Mouse (Mus musculus): ENCODE data around the gene Gtf2ird1.
"Not testable (repeated sequence)": the region's sequence is repeated elsewhere in the genome, so short reads cannot be mapped to it uniquely, and the experiment has no call there.

Gene Gtf2ird1

DNA sequence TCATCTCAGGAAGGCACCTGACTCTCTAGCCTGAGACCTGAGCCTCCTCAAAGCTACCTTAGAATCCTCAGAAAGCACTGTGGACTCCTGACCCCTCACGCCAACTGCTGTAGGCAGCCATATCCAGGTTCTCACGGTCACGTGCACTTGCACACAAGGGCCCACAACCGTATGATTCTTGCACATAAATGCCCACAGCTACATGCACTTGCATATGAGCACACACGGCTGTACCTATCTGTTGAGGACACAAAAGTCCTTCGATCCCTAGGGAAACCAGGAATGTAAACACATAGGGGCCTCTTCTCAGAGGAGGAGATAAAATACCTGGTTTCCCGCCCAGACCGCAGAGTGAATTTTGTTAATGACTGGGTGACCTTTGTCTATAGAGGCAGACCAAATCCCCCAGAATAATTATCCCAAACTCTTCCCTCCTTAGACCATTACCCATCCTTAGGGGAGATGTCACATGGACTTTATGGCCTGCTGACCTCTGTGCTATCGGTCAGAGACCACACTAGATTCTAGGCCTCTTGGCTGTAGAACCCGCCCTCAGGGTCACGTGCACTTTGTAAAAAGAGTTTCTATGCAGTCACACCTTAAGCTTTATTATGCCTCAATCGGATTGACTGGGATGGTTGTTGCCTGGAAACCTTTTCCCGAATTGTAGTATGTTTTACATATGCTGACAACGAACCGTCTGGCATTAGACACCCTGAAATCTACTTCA, 58.9 kb downstream of the Gtf2ird1 start:
- no peak for DNase-seq

DNA sequence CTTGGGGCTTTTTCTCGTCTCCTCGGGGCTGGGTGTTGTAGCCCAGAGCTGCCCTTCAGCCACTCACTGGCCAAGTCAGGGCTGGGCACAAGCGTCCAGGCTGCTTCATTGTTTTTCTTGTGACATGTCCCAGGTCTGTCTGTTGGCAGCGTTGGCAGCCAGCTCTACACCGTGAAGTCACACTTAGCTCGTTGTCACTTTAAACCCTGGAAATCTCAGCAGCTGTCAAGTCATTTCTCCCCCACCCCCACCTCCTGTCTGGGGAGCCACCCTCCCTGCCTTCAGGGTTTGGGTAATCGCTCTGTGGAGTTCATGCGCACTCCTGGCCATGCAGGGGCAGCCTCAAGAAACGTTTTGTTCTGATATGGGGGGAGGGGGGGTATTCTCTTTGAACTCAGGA, 60.0 kb downstream of the Gtf2ird1 start:
- no peak for DNase-seq

DNA sequence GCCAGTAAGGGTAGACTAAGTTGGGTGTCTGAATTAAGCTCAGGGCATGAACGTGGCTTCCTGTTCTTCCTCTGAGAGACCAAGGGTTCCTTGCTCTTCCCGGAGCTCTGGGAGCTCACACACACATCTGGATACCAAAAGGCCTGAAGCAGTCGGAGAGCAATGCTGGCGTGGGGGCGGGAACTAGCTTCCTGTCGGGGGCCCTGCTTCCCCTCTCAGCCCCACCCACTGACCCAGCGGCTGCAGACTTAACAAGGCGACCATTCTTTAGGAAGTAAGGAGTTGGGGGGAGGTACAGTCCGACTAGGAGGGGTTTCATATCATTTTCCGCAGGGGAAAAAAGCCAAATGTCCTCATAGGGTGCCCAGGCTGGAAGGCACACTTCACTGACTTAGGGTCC, 61.9 kb downstream of the Gtf2ird1 start:
- no peak for DNase-seq

DNA sequence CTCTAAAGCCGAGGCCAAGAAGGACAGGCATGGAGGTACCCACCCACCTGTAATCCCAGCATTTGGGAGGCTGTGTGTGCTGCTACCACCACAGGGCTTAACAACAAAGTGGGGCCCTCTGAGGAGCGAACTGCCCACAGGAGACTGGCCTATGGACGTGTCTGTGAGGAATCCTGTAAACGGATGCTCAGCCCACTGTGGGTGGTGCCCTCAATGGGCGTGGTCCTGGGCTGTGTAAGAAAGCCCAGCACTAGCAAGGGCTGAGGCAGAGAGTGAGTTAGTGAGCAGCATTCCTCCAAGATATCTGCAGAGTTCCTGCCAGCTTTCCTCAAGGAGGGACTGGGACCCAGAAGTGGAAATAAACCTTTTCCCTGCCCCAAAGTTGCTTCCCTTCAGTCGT, 62.9 kb downstream of the Gtf2ird1 start:
- no peak for DNase-seq

DNA sequence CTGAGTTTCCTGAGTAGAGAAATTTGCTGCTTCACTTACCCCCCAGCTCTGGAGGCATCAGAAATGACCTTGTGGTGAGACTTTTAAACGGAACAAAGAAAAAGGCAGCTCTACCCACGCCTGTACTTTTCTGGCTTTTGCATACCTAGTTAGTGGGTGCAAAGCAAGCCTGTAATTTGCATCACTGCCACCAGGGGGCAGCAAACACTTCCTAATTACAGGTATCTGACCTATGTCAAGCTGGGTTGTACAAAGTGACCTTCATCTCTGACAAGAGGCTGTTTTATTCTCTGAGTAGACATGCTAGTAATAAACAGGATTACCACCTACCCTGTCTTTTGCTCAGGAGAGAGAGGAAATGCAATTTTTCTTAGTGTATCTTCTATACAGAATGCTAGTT, 71.4 kb downstream of the Gtf2ird1 start:
- peak; percentile 78 for DNase-seq

DNA sequence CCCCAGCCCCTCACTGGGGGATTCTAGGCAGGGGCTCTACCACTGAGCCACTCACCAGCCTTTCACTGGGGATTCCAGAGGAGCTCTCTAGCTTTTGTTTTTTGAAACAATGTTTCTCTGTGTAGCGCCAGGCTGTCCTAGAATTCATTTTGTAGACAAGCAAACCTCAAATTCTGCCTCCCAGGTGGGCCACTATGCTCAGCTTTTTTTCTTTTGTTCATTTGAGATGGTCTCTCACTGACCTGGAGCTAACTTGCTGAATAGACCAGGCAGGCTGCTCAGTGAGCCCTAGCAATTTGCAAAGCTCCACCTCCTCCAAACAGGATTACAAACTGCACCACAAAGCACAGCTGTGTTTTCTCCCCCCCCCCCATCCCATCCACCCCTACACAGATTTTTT, 81.3 kb downstream of the Gtf2ird1 start:
- no peak for DNase-seq

DNA sequence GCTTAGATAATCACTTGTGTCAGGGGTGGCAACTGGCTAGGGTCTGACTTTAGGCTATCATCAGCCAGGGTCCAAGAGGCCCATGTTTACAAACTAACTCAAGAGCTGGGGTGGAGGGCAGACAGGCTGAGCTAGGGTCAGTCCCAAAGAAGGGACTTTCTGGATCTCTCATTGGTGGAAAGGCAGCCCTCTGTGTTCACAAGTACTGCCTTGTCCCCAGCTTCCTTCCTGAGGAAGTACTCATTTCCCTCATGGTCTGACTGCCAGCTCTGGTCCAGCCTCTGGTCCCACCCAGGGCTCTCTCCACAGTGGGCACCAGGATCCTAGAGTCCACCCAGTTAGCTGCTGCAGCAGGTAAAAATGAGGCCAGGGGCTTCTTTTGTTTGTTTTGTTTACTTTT, 82.0 kb downstream of the Gtf2ird1 start:
- DNase-seq, result no peak

DNA sequence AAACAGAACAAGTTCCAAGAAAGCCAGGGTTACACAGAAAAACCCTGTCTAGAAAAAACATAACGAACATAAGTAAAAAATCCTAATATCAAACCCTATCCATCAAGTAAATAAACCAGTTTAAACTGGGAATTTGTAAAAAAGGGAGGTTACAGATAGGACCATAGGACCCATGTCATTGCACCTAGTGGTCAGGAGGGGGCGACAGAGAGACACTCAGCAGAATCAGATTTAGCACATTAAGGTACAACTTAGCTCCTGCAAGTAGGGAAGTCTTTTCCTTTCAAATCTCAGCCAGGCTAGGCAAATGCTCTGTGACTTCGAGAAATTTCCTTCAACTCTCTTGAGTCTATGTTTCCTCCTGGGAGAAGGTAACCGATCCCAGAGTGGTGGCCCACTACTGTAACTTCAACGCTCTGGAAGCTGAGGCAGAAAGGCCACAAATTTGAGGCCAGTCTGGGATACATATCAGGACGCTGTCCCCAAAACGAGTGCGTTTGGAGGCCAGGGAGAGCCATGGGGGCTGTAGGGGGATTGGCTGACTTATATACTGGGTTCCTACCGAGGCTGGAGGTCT, 82.5 kb downstream of the Gtf2ird1 start:
- DNase-seq, result peak; percentile 72

DNA sequence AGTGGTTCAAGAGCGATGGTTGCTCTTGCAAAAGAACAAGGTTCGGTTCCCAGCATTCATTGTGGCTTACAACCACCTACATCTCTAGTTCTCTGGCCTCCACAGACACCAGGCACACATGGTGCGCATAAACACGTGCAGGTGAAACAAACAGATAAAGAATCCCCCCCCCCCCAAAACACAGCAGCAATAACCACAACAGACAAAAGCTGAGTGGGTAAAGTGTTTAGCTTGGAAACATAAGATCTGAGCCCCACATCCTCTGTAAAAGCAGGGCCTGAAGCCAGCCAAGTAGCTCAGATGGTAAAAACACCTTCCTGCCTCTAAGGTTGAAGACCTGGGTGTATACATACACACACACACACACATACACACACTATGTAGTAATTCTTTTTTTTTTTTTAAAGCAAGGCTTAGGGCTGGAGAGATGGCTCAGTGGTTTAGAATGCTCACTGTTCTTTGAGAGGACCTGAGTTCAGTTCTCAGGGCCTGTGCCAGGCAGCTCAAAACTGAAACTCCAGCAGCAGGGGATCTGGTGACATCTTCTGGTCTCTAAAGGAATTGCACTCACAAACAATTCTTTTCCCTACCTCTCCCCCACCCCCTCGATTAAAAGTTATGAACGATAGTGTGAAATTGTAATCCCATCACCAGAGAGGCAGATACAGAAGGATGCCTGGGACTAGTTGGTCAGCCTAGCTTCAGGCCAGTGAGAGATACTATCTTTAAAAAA, 83.4 kb downstream of the Gtf2ird1 start:
- DNase-seq, result no peak

DNA sequence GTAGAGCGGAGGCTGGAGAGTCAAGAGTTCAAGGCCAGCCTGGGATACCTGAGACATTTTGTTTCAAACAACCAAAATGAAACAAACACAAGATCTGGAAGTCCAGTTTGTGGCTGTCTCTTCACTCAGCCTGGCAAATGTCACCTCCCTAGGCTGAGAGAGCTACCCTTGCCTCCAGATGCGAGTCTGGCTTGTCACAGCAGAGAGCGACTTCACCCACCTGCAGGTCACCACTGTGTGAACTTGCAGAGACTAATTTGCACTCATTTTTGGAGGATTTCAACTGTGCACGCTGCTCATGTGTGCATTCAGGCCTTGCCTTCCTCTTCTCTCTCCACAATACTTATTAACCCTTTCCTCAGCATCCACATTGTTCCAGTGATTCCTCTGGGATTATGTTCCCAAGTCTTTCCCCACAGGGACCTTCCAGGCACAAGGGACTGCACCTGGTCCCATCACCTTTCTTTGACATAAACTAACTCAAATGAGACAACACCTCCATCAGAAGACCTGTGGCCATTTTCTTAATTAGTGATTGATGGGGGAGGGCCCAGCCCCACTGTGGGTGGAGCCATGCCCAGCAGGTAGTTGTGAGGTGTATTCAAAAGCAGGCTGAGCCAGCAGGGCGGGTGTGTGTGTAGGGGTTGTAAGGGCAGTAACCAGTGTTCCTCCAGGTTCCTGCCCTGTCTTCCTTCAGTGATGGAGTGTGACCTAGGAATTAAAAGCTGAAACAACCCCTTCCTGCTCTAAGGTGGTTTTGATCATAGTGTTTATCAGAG, 84.8 kb downstream of the Gtf2ird1 start:
- DNase-seq, result no peak

DNA sequence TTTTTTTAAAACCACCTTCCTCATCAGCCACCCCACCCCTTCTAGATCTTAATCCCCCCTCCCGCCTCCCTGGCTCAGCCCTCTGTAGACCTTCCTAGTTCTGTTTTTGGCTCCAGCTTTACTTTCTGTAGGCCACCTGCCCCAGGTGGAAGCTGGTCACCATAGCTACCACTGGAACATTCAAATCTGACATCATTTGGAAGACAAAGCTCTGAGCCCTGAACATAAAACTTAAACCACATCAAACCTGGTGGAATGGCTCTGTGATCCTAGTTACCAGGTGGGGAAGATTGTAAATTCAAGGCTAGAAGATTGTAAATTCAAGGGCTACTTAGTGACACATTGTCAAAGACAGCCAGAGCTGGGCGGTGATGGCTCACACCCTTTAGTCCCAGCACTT, 85.7 kb downstream of the Gtf2ird1 start:
- DNase-seq, result no peak

DNA sequence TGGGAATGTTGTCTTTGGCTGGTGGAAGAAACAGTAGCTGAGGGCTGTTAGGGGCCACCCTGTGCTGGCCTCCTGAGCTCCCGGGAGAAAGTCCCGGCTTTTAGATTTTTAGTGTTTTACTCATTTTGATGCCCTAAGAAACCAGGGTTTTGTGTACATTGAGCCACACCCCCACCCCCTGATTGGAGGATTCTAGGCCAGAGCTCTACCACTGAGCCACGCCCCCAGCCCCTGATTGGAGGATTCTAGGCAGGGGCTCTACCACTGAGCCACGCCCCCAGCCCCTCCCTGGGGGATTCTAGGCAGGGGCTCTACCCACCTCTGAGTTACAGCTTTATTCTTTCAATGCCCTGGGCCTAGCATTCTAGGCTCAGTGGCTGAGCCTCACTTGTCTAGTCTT, 97.4 kb downstream of the Gtf2ird1 start:
- DNase-seq, result no peak

DNA sequence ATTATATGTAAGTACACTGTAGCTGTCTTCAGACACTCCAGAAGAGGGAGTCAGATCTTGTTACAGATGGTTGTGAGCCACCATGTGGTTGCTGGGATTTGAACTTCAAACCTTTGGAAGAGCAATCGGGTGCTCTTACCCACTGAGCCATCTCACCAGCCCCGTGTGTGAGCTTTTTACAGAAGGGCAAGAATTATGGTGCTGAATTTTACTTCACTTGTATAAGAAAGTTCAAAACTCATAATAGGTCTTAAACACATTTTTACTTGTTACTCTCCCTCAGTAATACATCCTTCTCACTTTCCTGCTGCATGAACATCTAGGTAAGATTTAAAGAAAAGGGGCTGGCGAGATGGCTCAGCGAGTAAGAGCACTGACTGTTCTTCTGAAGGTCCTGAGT, 101.1 kb downstream of the Gtf2ird1 start:
- not testable (repeated sequence) for DNase-seq

DNA sequence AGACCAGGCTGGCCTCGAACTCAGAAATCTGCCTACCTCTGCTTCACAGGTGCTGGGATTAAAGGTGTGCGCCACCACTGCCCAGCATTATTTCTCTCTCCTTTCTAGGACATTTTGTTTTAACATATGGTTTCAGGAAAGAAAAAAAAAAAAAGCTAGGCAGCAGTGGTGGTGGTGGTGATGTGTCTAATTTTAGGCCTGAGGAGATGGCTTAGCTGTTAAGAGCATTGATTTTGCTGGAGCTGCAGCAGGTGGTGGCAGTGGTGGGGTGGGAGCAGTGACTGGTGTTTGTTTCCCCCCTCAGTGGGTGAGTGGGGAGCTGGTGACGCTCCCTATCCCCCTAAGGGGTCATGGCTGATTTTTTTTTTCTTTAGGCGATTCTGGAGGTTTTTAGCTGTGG, 103.4 kb downstream of the Gtf2ird1 start:
- no peak for DNase-seq

DNA sequence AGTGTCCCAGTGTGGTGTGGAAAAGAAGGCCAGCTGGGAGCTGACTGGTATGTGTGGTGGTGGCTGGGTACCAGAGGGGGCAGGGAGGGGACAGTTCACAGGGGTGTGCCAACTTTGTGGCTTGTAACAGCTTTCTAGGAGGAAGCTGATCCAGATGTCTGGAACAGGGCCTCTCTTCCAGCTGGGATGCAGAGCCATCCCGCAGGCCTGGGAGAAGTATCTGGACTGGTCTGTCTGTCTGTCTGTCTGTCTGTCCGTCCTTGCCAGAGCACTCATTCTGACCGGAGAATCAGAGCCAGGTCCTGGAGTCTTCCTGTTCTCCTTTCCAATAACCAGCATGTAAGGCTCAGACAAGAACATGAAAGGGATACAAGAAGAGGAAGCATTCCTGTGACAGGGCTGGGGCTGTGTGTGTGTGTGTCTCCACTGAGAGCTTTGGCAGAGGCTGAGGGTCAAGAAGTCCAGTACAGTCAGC, 104.0 kb downstream of the Gtf2ird1 start:
- no peak for DNase-seq

DNA sequence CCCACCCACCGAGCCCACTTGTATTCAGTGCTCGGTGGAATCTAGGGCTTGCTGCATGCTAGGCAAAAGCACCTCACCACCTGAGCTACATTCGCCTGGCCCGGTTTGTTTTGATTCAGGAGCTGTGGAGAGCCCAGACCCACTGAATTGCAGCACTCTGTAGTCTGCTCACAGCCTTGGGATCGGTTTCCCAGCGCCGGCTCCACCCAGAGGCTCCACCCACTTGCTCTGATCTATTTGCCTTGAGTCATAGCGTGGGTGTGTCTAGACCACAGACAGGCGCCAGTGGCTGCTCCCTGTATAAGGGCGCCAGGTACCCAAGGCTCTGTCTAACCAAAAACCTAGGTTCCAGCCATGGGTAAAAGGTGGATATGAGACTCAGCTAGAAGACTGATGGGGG, 105.9 kb downstream of the Gtf2ird1 start:
- DNase-seq, result peak; percentile 24

DNA sequence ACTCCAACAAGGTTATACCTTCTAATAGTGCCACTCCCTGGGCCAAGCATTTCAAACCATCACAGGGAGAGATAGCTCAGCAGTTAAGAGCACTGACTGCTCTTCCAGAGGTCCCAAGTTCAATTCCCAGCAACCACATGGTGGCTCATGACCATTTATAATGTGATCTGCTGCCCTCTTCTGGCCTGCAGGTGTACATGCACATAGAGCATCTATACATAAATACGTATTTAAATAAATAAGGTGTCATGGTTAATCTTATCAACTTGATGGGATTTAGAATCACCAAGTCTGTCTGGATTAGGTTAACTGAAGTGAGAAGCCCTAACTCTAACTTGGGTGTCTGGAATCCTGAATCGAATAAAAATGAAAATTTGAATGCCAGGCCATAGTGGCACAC, 109.5 kb downstream of the Gtf2ird1 start:
- no peak for DNase-seq

DNA sequence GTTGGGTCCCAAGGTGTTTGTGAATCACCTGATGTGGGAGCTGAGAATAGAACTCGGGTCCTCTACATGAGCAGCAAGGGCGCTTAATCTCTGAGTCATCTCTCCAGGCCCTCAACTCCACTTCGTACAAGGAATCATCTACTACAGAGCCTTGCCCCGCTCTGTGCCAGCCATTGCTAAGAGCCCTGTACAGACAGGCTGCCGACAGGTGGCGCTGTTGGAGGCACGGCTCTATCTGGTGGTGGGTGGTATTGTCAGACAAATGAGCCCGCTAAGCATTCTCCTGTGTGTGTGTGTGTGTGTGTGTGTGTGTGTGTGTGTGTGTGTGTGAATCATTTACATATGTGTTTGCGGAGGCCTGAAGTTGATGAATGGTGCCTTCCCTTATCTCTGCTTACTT, 111.1 kb downstream of the Gtf2ird1 start:
- DNase-seq, result no peak

DNA sequence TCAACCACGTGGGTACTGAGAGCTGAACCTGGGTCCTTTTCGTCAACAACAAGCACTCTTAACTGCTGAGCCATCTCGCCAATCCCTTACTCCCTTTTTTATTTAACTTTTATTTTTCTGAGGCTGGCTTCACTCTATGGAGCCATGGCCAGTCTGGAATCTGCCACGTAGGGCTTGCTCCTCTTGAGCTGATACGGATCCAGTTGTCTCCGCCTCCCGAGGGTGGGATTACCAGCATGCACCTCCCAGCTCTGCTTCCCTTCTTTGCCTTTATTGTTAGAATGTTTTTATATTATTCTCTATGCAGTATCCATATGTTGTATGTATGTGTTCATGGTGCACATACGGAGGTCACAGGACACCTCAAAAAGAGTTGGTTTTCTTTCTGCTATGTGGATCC, 112.4 kb downstream of the Gtf2ird1 start:
- no peak for DNase-seq

DNA sequence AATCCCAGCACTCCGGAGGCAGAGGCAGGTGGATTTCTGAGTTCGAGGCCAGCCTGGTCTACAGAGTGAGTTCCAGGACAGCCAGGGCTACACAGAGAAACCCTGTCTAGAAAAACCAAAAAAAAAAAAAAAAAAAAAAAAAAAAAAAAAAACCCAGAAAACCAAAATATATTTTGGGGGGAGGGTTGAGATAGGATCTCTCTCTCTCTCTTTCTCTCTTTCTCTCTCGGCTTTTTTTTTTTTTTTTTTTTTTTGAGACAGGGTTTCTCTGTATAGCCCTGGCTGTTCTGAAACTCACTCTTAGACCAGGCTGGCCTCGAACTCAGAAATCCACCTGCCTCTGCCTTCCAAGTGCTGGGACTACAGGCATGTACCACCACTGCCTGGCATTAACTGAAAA, 113.0 kb downstream of the Gtf2ird1 start:
- not testable (repeated sequence) for DNase-seq

DNA sequence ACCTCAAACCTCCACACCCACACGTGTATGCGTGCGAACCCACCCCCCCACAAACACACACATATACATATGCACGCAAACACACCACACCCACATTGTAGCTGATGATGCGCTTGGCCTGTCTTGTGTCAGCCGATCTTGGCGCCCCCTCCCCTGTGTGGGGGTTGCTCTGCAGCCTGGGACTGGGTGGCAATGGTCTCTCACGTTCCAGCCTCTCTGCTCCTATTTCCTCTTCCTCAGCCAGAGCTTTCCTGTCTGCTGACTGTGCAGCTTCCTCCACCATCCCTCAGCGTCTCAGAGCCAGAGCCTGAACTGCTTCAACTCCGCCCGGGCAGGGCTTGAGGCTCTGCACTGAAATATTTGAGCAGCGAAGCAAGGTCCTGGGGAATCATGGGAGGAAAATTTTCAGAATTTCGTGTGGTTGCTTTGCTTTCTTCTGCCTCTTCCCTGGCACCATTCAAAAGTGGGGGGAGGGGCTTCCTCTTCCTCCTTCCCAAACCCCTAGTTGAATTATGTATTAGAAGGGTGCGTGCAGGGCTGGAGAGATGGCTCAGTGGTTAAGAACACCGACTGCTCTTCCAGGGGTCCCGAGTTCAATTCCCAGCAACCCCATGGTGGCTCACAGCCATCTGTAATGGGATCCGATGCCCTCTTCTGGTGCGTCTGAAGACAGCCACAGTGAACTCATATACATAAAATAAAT, 113.9 kb downstream of the Gtf2ird1 start:
- no peak for DNase-seq

DNA sequence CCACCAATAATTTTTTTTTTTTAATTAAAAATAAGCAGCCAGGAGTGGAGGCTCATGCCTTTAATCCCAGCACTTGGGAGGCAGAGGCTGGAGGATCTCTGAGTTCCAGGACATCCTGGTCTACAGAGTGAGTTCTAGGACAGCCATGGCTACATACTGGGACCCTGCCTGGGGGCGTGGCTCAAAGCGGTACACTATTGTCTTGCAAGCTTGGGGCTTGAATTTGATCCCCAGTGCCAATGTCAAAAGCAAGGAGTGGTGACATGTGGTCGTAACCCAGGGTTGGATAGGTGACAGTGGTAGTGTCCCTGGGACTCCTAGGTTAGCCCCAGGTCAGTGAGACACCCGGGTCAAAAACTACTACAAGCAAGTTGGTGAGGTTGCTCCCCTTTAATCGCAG, 114.8 kb downstream of the Gtf2ird1 start:
- DNase-seq, result no peak

DNA sequence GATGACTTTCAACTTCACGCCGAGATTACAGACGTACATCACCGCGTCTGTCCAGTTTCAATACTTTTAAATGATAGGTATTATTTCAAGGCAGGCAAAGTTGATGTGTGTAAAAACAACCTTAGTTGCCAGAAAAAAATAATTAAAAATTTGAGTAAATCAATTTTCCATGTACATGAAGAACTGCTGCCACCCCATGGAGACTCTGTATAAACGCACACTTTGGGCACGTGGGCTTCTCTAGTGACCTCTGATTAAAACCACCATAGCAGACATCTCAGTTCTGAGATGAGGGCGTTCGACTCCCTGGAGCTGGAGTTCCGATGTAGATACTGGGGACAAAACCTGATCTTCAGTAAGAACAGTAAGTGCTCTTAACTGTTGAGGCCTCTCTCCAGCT, 115.2 kb downstream of the Gtf2ird1 start:
- DNase-seq, result no peak
